Comparison of ENCODE assay signal across 8 mouse cellular contexts in the genomic region with DNA sequence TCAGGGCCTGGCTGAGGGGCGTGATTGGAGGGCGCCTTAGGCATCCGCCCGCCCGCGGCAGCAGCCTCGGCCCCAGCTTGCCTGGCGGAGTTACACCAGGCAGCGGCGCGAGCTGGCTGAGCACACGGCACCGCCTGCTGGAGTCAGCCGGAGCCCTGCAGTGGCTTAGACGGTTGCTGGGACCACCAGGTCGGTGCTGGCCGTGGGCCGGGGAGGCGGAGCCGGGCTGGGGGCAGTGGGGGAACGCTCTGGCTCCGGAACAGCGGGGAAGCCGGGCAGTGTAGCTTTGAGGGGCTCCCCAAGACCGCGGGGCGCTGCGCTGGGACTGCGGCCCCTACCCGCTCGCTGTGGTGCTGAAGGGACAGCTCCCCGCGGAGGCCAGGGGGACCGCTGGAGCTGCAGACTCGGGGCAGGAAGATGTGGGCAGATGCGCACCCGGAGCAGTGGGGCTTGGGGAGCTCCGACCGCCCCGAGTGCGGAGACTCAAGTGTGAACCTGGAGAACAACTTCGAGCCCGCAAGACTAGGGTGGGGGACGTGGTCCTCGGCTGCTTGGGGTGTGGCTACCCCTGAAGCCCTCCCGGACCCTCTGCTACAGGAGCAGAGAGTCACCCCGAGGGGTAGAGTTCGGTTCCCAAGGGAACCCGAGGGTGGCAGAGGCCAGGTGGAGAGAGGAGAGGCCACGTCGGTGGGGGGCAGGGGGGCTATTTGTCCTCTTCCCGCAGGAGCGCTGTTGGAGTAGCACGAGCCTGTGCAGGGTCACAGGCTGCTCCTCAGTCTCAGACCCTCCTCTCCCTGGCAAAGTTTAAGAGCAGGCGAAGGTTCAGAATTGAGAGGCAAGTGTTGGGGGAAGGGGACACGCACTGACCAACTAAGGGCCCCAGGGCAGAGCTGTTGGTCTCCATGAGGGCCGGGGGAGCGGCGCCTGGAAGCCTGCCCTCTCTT. TPM values are rescaled to one million over a fixed set of nuclear protein-coding genes. Genes with fewer than 3 reads are reported as not detected.
DNase-seq lines count a peak whose midpoint lies in the region; ATAC-seq lines count a peak whose summit lies in the region.

No protein-coding gene starts in this region.

- no peaks in the 10 kb centered on the region for H3K36me3 ChIP-seq in forebrain, embryonic 13.5 days (ENCODE audit: poor library complexity, severe bottlenecking)

- peak; percentile 84 for ATAC-seq in forebrain, embryonic 13.5 days

- peaks cover 11% of the 10 kb centered on the region for H3K27me3 ChIP-seq in forebrain, embryonic 13.5 days

- peak; percentile 81 for DNase-seq in ES-CJ7 (ENCODE audit: low read depth, low spot score)
- peak; percentile 81 for DNase-seq in c-Kit-positive CD71-negative TER-119-negative erythroid progenitor cells, embryonic 14.5 days (ENCODE audit: low read depth)
- DNase-seq in heart, postnatal 36 days = peak; percentile 84 to 85
- DNase-seq in layer of hippocampus, adult 9-11 months = peak; percentile 73
- DNase-seq in lung, postnatal 4 days = peak; percentile 87 to 88
- peak; percentile 63 for DNase-seq in retina, postnatal 7 days (ENCODE audit: low read depth, low spot score)
- DNase-seq in urinary bladder, adult 18-20 months (ENCODE audit: low spot score in 2 of 2) = peak; percentile 47 to 84

- peaks cover 58% of the 10 kb centered on the region for H3K4me1 ChIP-seq in forebrain, embryonic 13.5 days

- H3K9ac ChIP-seq in forebrain, embryonic 13.5 days = peak overlapping the region; percentile 79

- under 1% methylated on average over 56 of the region's 59 CpGs for WGBS in forebrain, embryonic 13.5 days

- peak overlapping the region; percentile 76 for H3K4me2 ChIP-seq in forebrain, embryonic 13.5 days

- no peaks in the 10 kb centered on the region for H3K9me3 ChIP-seq in forebrain, embryonic 13.5 days (replicated peaks)

- H3K4me3 ChIP-seq in forebrain, embryonic 13.5 days = peak overlapping the region; percentile 54

- peak overlapping the region; percentile 90 for H3K27ac ChIP-seq in forebrain, embryonic 13.5 days

- intact Hi-C loops in heart, postnatal 36 days (cut with DNase I) = loop anchor here (1.0 to 5.0 kb wide), 4 partner anchors 49 to 257 kb away; no protein-coding TSS in a partner anchor

RNA-seq across cellular contexts. Expression of a gene that starts 0.5 kb away (rescaled TPM):
- polyA plus RNA-seq in forebrain, embryonic 13.5 days (2015; fragmentation: Nextera tagmentation; extraction: Ambion mirVana) = 20.0 and 22.8 TPM in 2 replicates
- 1 to 10 TPM; 2.3 to 3.3 TPM for total RNA-seq in heart, postnatal 36 days (2021)

Comparison
In these comparisons a context has a peak if more than half of its experiments do, and no peak if none do; other contexts are left out.
1. Peak in every context shown above with its lines: DNase-seq, ATAC-seq, H3K4me3 ChIP-seq and H3K27ac ChIP-seq.